ENCODE assay signal across 30 mouse cellular contexts in the genomic region with DNA sequence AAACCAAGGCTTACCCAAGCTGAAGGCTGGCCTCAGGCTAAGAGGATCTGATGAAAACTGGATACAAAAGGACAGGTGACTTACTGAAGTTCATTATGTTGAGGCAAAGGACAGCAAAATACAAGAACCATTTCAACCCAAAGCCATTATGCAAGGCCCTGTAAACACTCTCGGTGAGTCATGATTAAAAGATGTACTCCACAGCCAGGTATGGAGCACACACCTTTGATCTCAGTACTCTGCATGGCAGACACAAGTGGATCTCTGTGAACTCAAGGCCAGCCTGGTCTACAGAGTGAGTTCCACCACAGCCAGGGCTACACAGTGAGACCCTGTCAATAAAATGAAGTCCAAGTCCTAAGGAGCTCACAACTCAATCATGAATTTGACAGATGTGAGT. TPM values are rescaled to one million over a fixed set of nuclear protein-coding genes. Genes with fewer than 3 reads are reported as not detected.
A peak's percentile ranks its signal among the peaks of the same experiment; 100 is the strongest.
DNase-seq lines count a peak whose midpoint lies in the region; ATAC-seq and TF ChIP-seq lines count a peak whose summit lies in the region.
"Had no signal": no experiment of that assay in that cellular context is flagged by ENCODE, and none has a peak within 500 bp of the region (broad histone marks: within the 10 kb centered on the region; RNA-seq: fewer than 3 reads in every experiment).

No protein-coding gene starts in this region.

- H3K27ac ChIP-seq in intestine, postnatal 0 days (ENCODE audit: low read depth, low read length) = no peak overlapping the region
- H3K27ac ChIP-seq in intestine, embryonic 15.5 days = no peak overlapping the region
- peak overlapping the region; percentile 38; the same call in 1 of the 2 replicates for H3K27ac ChIP-seq in liver, embryonic 16.5 days (ENCODE audit: low read length)
- H3K27ac ChIP-seq in stomach, postnatal 0 days (replicated peaks) = peak overlapping the region; percentile 69
- H3K27ac ChIP-seq: embryonic facial prominence, embryonic 13.5 days; gastrocnemius, adult 2 months; midbrain, embryonic 10.5 days; neural tube, embryonic 12.5 days had no signal

- peak; percentile 23; the same call in 1 of the 2 replicates for ATAC-seq in intestine, postnatal 0 days
- ATAC-seq in intestine, embryonic 15.5 days = no peak
- no peak for ATAC-seq in liver, embryonic 16.5 days (ENCODE audit: low read depth)
- ATAC-seq in stomach, postnatal 0 days (ENCODE audit: low FRiP score, low TSS enrichment) = peak; percentile 19; the same call in 1 of the 2 replicates
- ATAC-seq: activated CD4-positive, CD25-positive, alpha-beta regulatory T cell, adult 4 months; forebrain, embryonic 16.5 days; hindbrain, embryonic 16.5 days had no signal

- H3K4me3 ChIP-seq in intestine, postnatal 0 days (ENCODE audit: low read depth, low read length) = no peak overlapping the region
- H3K4me3 ChIP-seq in intestine, embryonic 15.5 days (replicated peaks) = no peak overlapping the region
- no peak overlapping the region for H3K4me3 ChIP-seq in liver, embryonic 16.5 days (ENCODE audit: low read depth, low read length)
- no peak overlapping the region for H3K4me3 ChIP-seq in stomach, postnatal 0 days (ENCODE audit: low read depth, low read length)
- H3K4me3 ChIP-seq: embryonic facial prominence, embryonic 13.5 days; gastrocnemius, adult 2 months; midbrain, embryonic 10.5 days; myocyte; neural tube, embryonic 12.5 days had no signal

- 61% methylated on average over 1 of the region's 1 CpGs for WGBS in intestine, postnatal 0 days
- 69% methylated on average over 1 of the region's 1 CpGs for whole genome bisulfite sequencing in intestine, embryonic 15.5 days
- WGBS in liver, embryonic 16.5 days (ENCODE audit: insufficient replicate concordance) = 89% methylated on average over 1 of the region's 1 CpGs
- 56% methylated on average over 1 of the region's 1 CpGs for WGBS in stomach, postnatal 0 days

- no peak for TF ChIP-seq CTCF in intestine, postnatal 0 days (IDR thresholded peaks at IDR 0.05; ENCODE audit: low read depth)
- no peak for TF ChIP-seq CTCF in stomach, postnatal 0 days (IDR thresholded peaks at IDR 0.05; ENCODE audit: low read depth)

- peak; percentile 48 for DNase-seq in lung, postnatal 25 days (ENCODE audit: low spot score)
- DNase-seq in lung, postnatal 4 days = no peak
- DNase-seq in stomach, postnatal 0 days (ENCODE audit: low spot score) = no peak
- DNase-seq in ovary, postnatal 36 days (ENCODE audit: low spot score) = no peak
- DNase-seq in kidney, postnatal 14 days = no peak
- DNase-seq: adrenal gland, adult 2 months; adrenal gland, postnatal 36 days; cerebellum, adult 18-20 months; cerebellum, postnatal 10 days; gastrocnemius, adult 2 months; heart, postnatal 14 days; kidney, adult 9 months; kidney, postnatal 10 days; lung, embryonic 14.5 days; right cerebral cortex, postnatal 4 days; thymus, postnatal 14 days had no signal

- no peaks in the 10 kb centered on the region; the same call in 1 of the 2 replicates for H3K4me1 ChIP-seq in intestine, postnatal 0 days (replicated peaks; ENCODE audit: control insufficient read depth, insufficient read depth, low read length)
- H3K4me1 ChIP-seq in intestine, embryonic 15.5 days (replicated peaks) = peaks cover 16% of the 10 kb centered on the region
- H3K4me1 ChIP-seq in liver, embryonic 16.5 days (ENCODE audit: control insufficient read depth, low read depth, low read length) = peaks cover 63% of the 10 kb centered on the region
- peaks cover 6% of the 10 kb centered on the region; the same call in 1 of the 2 replicates for H3K4me1 ChIP-seq in stomach, postnatal 0 days (replicated peaks; ENCODE audit: control insufficient read depth, insufficient read depth)

- H3K27me3 ChIP-seq in intestine, postnatal 0 days (replicated peaks; ENCODE audit: control insufficient read depth, insufficient read depth, low read length) = no peaks in the 10 kb centered on the region
- H3K27me3 ChIP-seq in intestine, embryonic 15.5 days (replicated peaks) = no peaks in the 10 kb centered on the region
- no peaks in the 10 kb centered on the region for H3K27me3 ChIP-seq in liver, embryonic 16.5 days (ENCODE audit: control insufficient read depth, insufficient read depth, low read depth, low read length)
- no peaks in the 10 kb centered on the region for H3K27me3 ChIP-seq in stomach, postnatal 0 days (ENCODE audit: control insufficient read depth, insufficient read depth, low read length)
- H3K27me3 ChIP-seq: CH12.LX; embryonic facial prominence, embryonic 13.5 days; neural tube, embryonic 12.5 days had no signal

- no peak overlapping the region for H3K9ac ChIP-seq in intestine, postnatal 0 days (ENCODE audit: low read depth, low read length)
- no peak overlapping the region for H3K9ac ChIP-seq in intestine, embryonic 15.5 days
- H3K9ac ChIP-seq in liver, embryonic 16.5 days (ENCODE audit: low read depth, low read length) = no peak overlapping the region
- no peak overlapping the region for H3K9ac ChIP-seq in stomach, postnatal 0 days (ENCODE audit: low read length)
- H3K9ac ChIP-seq: embryonic facial prominence, embryonic 13.5 days; lung, embryonic 14.5 days; neural tube, embryonic 12.5 days had no signal

- peaks cover 6% of the 10 kb centered on the region; the same call in 1 of the 2 replicates for H3K36me3 ChIP-seq in intestine, postnatal 0 days (ENCODE audit: control insufficient read depth, insufficient read depth)
- H3K36me3 ChIP-seq in intestine, embryonic 15.5 days = no peaks in the 10 kb centered on the region
- peaks cover 57% of the 10 kb centered on the region for H3K36me3 ChIP-seq in liver, embryonic 16.5 days (ENCODE audit: control insufficient read depth, insufficient read depth)
- no peaks in the 10 kb centered on the region for H3K36me3 ChIP-seq in stomach, postnatal 0 days (ENCODE audit: control insufficient read depth, insufficient read depth, low read length)

- H3K9me3 ChIP-seq in intestine, postnatal 0 days (ENCODE audit: control insufficient read depth) = no peaks in the 10 kb centered on the region
- H3K9me3 ChIP-seq in intestine, embryonic 15.5 days = no peaks in the 10 kb centered on the region
- no peaks in the 10 kb centered on the region for H3K9me3 ChIP-seq in liver, embryonic 16.5 days (replicated peaks; ENCODE audit: control insufficient read depth, low read length)
- H3K9me3 ChIP-seq in stomach, postnatal 0 days (ENCODE audit: control insufficient read depth, low read length) = no peaks in the 10 kb centered on the region
- H3K9me3 ChIP-seq: embryonic facial prominence, embryonic 13.5 days; midbrain, embryonic 10.5 days; neural tube, embryonic 12.5 days had no signal

- no peak for TF ChIP-seq EP300 in stomach, postnatal 0 days (optimal IDR thresholded peaks at IDR 0.05)

- H3K4me2 ChIP-seq in intestine, postnatal 0 days (replicated peaks; ENCODE audit: low read depth) = no peak overlapping the region
- no peak overlapping the region for H3K4me2 ChIP-seq in intestine, embryonic 15.5 days (replicated peaks)
- H3K4me2 ChIP-seq in liver, embryonic 16.5 days (ENCODE audit: low read depth, low read length) = no peak overlapping the region
- H3K4me2 ChIP-seq in stomach, postnatal 0 days (replicated peaks; ENCODE audit: low read depth) = no peak overlapping the region
- H3K4me2 ChIP-seq: embryonic facial prominence, embryonic 13.5 days; lung, embryonic 14.5 days; neural tube, embryonic 12.5 days had no signal

RNA-seq across cellular contexts. Expression of a gene that starts 31.4 kb away (rescaled TPM):
- polyA plus RNA-seq in intestine, postnatal 0 days (2015; fragmentation: Nextera tagmentation; extraction: Ambion mirVana) = 4.1 and 4.6 TPM in 2 replicates
- polyA plus RNA-seq in intestine, embryonic 15.5 days (2015; fragmentation: Nextera tagmentation; extraction: Ambion mirVana) = 8.5 and 8.9 TPM in 2 replicates
- polyA plus RNA-seq in liver, embryonic 16.5 days (2015; fragmentation: Nextera tagmentation; extraction: Ambion mirVana) = 44.3 and 50.1 TPM in 2 replicates
- 7.1 TPM in 2 replicates for polyA plus RNA-seq in stomach, postnatal 0 days (2015; fragmentation: Nextera tagmentation; extraction: Ambion mirVana)

RNA-seq across cellular contexts. Expression of a gene that starts 31.7 kb away (rescaled TPM):
- not detected in 2 replicates for polyA plus RNA-seq in intestine, postnatal 0 days (2015; fragmentation: Nextera tagmentation; extraction: Ambion mirVana)
- not detected in 2 replicates for polyA plus RNA-seq in intestine, embryonic 15.5 days (2015; fragmentation: Nextera tagmentation; extraction: Ambion mirVana)
- polyA plus RNA-seq in liver, embryonic 16.5 days (2015; fragmentation: Nextera tagmentation; extraction: Ambion mirVana) = 0.07 TPM in 2 replicates
- not detected in 2 replicates for polyA plus RNA-seq in stomach, postnatal 0 days (2015; fragmentation: Nextera tagmentation; extraction: Ambion mirVana)
- polyA plus RNA-seq: activated CD4-positive, CD25-positive, alpha-beta regulatory T cell, adult 4 months; adrenal gland, adult 2 months; heart, embryonic 14.5 days; intestine, embryonic 14.5 days; urinary bladder, adult 2 months had no signal

RNA-seq across cellular contexts. Expression of a gene that starts 37.3 kb away (rescaled TPM):
- polyA plus RNA-seq in intestine, postnatal 0 days (2015; fragmentation: Nextera tagmentation; extraction: Ambion mirVana) = 4.0 and 4.4 TPM in 2 replicates
- polyA plus RNA-seq in intestine, embryonic 15.5 days (2015; fragmentation: Nextera tagmentation; extraction: Ambion mirVana) = 10.5 and 10.6 TPM in 2 replicates
- 1.6 and 1.8 TPM in 2 replicates for polyA plus RNA-seq in liver, embryonic 16.5 days (2015; fragmentation: Nextera tagmentation; extraction: Ambion mirVana)
- 14.5 and 16.9 TPM in 2 replicates for polyA plus RNA-seq in stomach, postnatal 0 days (2015; fragmentation: Nextera tagmentation; extraction: Ambion mirVana)

RNA-seq across cellular contexts. Expression of a gene that starts 57.3 kb away (rescaled TPM):
- polyA plus RNA-seq in intestine, postnatal 0 days (2015; fragmentation: Nextera tagmentation; extraction: Ambion mirVana) = 8.5 and 9.3 TPM in 2 replicates
- 33.6 and 34.9 TPM in 2 replicates for polyA plus RNA-seq in intestine, embryonic 15.5 days (2015; fragmentation: Nextera tagmentation; extraction: Ambion mirVana)
- polyA plus RNA-seq in liver, embryonic 16.5 days (2015; fragmentation: Nextera tagmentation; extraction: Ambion mirVana) = 19.1 and 20.5 TPM in 2 replicates
- polyA plus RNA-seq in stomach, postnatal 0 days (2015; fragmentation: Nextera tagmentation; extraction: Ambion mirVana) = 14.2 and 15.1 TPM in 2 replicates

RNA-seq across cellular contexts. Expression of a gene that starts 59.1 kb away (rescaled TPM):
- polyA plus RNA-seq in intestine, postnatal 0 days (2015; fragmentation: Nextera tagmentation; extraction: Ambion mirVana) = 28.3 and 29.2 TPM in 2 replicates
- polyA plus RNA-seq in intestine, embryonic 15.5 days (2015; fragmentation: Nextera tagmentation; extraction: Ambion mirVana) = 54.9 and 60.0 TPM in 2 replicates
- 25.4 and 26.4 TPM in 2 replicates for polyA plus RNA-seq in liver, embryonic 16.5 days (2015; fragmentation: Nextera tagmentation; extraction: Ambion mirVana)
- polyA plus RNA-seq in stomach, postnatal 0 days (2015; fragmentation: Nextera tagmentation; extraction: Ambion mirVana) = 36.8 and 37.8 TPM in 2 replicates

Comparison
In these comparisons a context has a peak if more than half of its experiments do, and no peak if none do; other contexts are left out.
1. ATAC-seq: peak in intestine, postnatal 0 days (single experiment) and stomach, postnatal 0 days (single experiment); none in intestine, embryonic 15.5 days (single experiment) and liver, embryonic 16.5 days (single experiment).
2. H3K27ac ChIP-seq: peak in liver, embryonic 16.5 days (single experiment) and stomach, postnatal 0 days (single experiment); none in intestine, postnatal 0 days (single experiment) and intestine, embryonic 15.5 days (single experiment).